Mouse (Mus musculus) layer of hippocampus, adult 9-11 months (tissue): ENCODE results near the gene Tmem110.
A peak's percentile ranks its signal among the peaks of the same experiment; 100 is the strongest.

ENCODE experiments used
- DNase-seq: peaks from one replicate; pipeline ENCODE4 v3.0.0; 2022

Tmem110 gene

DNA sequence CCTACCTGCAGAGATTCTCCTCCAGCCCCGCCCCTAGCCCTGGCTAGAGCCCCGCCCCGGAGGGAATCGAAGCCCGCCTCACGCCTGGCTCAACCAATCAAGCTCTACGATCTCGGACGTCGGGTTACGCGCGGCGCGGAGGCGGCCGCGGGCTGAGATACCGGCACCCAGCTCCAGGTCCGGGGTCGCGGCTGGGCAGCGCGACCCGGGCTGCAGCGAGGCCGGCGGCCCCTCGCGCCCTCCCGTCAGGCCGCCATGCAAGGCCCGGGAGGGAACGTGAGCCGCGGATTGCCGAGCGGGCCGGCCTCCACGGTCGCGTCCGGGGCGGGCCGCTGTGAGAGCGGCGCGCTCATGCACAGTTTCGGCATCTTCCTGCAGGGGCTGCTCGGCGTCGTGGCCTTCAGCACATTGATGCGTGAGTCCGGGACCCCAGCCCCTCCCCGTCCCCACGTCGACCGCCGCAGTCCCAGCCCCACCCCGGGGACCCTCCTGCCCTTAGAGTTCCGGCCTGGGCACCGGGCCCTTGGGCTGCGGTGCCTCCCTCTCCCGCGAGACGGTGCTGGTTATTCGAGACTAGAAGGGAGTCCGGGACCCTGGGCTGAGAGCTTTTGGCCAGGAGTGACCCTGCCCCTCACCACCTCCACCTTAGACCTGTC lies at the start of gene Tmem110:
Gene Tmem110 (plus strand): TSS at position 115 of the 656 bp plus-strand sequence.
- peak; percentile 81 for DNase-seq

DNA sequence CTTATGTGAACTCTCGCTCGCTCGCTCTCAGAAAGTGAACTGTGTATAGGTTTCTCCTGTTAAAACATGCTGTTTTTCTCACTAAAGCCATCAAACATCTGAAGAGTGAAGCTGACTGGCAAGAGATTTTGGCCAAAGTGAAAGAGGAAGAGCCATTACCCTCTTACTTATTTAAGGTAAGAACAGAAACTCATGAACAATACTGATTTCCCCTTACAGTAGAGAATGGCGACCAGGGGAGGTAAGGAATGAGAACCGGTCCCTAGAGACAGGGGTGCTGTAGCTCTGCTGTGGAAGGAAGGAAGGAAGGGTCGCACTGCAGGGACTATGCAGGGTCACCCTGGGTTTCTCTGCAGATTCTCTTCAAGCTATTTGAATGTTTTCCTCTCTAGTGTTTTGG lies 40.8 kb upstream of the Tmem110 start:
- no peak for DNase-seq

- DNase-seq = peak; percentile 15
Observed at GRCm38 (mm10) chr14:30789471-30789870, 35.9 kb upstream of the Tmem110 start.

- no peak for DNase-seq
Observed at GRCm38 (mm10) chr14:30792871-30793270, 32.5 kb upstream of the Tmem110 start.

GRCm38 (mm10) chr14:30801756-30802155 lies 23.6 kb upstream of the Tmem110 start:
- no peak for DNase-seq

- no peak for DNase-seq
Observed at GRCm38 (mm10) chr14:30821136-30821535, 4.3 kb upstream of the Tmem110 start.

- no peak for DNase-seq
Observed at GRCm38 (mm10) chr14:30824456-30824995, 864 bp upstream of the Tmem110 start.

GRCm38 (mm10) chr14:30825021-30825475 lies 342 bp upstream of the Tmem110 start:
- DNase-seq = no peak

DNA sequence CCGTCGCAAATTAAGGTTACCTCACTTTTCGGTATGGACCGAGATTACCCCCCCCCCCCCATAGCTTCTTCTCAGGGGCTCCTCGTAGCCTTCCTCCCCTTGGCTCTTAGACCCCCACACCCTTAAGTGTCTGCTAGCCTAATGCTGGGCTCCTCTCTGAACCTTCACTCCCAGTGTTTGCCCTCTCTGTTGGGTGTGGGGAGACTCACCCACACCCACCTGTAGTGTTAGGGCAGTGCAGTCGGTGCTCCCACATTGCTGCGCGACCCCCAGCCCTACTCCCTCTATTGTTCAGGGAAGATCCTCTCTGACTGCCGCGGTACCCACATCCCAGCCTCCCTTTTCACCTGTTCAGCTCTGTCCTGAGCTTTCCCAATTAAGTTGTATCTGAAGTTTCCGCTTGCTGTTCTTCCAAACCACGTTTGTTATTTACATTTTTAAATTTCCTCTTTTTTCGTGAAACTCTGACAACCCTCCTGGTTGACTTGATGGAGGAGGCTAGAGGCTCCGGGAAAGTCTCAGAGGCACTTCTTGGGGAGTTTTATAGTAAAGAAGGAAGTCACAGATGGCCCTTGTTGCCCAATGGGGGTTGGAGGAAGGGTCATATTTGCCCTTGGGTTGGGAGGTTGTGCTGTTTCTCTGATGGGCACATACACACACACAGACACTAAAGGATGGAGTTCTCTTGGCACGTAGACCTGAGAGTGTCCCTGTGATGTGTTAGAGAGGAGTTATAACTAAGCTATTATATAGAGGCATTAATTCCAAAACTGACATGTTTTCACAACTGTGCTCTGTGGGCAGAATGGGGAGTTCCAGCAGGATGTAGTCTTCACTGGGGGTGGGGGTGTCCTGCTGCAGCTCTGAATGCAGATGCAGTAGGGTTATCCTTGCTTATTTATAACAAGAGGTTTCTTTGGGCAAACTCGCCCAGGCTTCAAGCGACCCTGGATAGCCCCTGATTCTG lies 1.1 kb downstream of the Tmem110 start:
- no peak for DNase-seq

DNA sequence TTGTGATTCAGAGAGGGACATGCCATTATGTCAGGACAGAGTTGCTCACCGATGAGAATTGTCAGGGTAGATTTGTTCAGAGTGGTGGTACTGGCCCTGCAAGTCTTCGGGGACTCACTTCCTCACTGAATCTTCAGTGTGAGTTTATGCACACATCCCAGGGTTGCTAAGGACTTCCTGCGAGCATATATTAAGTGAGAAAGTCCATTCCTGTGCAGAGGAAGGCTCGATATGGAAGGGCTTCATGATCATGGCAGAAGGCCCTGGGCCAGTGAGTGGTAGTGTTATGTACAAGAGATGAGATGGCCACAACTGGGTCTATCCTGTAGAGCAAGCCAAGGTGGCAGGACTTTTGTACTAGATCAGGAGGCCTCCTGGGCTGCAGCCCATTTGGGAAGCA lies 2.1 kb downstream of the Tmem110 start:
- no peak for DNase-seq

GRCm38 (mm10) chr14:30828077-30828476 lies 2.7 kb downstream of the Tmem110 start:
- no peak for DNase-seq

DNA sequence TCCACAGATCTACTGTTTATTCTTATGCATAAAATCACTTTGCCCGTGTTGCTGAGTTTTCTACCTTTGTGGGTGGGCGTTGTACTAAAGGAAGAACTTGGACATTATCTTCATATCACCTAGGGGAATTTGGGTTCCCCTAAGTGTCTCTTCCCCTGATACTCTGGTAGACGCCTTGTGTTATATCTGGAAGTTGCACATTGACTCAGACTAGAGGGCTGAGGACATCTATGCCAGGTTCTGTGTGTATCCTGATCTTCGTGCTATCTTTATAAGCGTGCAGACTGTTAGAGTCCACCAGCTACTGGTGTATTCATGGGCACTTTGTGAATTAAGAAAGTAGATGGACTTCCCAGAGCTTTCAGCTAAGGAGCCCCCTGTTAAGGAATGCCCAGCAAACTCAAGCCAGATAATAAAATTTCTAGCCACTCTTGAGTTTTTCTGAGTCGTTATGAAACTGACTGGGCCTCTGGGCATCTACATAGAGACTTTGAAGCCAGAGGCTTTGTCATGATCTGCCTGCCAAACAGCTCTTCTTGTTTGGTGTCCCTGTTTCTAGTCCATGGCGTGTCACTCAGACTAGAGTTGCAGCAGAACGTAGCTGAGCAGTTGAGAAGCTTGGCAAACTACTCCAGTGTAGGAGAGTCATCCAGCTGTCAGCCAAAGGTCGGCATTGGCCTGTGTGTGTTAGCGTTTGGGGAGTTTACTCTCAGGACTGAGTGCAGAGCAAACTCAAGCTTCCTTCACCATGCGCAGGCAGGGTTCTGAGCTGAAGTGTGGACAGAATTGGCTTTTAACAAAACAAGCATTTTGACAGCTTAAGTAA lies 3.5 kb downstream of the Tmem110 start:
- DNase-seq = no peak

DNA sequence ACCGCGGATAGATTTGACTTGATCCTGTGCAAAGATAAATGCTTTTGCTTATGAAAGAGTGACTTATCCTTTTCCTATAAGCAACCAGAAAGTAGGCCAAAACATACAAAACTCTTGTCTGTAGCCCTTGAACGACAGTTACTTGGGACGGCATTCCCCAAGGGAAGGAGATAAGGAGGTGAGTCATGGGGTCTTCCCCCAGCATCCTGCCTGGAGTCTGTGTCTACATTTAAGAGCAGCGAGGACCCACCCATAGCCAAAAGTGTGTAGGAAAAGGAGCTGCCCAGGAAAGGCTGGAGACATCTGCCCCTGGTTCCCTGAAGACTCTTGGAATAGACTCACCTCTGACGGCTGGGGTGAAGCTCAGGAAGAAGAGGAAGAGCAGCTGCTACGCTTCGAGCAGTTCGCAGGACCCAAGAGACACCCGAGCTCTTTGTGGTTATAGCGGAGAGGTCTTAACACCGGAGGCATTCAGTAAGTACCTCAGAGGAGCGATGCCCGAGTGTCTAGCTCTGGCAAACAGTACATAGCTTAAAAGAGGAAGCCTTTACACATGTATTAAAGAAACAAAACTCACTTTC lies 12.1 kb downstream of the Tmem110 start:
- DNase-seq = no peak

DNA sequence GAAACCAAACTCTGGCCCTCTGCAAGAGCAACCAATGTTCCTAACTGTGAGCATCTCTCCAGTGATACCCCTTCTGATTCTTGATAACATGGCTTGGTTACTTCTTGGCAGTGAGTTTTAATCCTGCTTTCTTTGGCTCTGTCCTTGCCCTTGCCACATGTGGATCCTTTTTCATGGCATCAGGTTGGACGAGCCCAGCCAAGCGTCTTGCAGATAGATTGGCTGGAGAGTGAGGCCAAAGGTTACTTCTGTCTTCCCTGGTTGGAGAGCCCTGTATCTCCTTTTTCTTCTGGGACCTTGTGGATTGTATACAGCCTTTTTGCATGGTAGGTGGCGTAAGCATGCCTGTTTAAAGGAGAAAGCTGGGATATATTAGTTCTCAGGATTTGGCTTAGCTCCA lies 18.3 kb downstream of the Tmem110 start:
- no peak for DNase-seq

DNA sequence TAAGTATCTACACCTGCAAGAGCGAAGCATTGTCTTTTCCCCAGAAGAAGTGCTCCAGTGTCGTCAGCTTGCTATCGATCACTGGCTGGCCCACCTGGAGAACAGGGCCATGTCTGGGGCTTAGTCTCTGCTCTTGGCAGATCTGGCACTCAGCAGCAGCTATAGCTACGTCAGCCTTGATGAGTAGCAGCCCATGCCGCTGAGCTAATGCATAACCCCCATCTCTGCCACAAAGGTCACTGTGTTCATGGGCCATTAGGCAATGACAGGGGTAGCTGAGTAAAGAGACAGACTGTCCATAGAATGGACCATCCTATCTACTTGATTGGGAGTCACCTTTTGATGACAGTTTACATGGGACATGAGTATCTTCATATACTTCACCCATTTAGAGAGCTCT lies 25.1 kb downstream of the Tmem110 start:
- DNase-seq = no peak

DNA sequence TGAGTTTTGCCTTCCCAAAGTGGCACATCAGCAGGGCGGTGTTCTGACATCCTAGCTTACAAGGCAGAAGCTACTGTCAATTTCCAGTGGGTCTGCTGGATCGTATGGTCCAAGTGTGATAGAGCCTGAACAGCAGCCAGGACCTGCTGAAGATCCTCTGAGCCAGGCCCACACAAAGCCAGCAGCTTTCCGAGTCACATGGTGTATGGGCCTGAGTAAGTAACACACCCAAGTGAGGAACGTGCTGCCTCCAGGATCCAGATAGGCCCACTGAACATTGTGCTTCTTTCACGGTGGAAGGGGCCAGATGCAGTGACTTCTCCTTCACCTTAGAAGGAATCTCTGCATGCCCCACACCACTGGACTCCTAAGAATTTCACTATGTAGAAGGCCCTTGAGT lies 26.9 kb downstream of the Tmem110 start:
- DNase-seq = no peak

GRCm38 (mm10) chr14:30855316-30855715 lies 29.9 kb downstream of the Tmem110 start:
- no peak for DNase-seq

DNA sequence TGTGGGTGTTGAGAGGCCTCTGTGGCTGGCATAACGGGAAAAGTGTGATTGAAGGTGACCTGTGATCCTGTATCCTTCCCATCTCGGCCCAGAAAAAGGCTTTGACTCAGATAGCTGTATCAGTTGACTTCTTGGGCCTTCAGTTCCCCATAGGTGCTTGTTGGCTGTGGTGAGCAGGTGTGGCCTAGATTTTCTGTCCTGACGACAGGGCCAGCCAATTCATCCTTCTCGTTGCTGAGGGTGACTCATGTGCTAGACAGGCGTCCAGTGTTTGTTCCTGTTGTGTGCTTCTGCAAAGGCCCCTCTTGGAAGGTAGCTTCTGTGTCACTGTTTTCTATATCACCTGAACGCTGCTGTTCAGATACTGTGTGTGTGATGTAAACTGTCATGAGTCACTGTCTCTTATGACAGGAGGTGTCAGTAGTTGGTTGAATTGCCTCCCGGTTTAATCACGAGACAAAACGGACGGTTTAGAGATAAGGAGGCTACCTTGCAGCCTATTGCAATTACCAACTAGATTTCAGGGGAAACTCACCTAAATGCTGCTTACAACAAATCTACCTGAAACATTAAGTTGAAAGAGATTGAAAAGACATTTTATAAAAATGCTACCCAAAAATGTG lies 31.6 kb downstream of the Tmem110 start:
- DNase-seq = no peak

GRCm38 (mm10) chr14:30857990-30858389 lies 32.6 kb downstream of the Tmem110 start:
- DNase-seq = no peak

DNA sequence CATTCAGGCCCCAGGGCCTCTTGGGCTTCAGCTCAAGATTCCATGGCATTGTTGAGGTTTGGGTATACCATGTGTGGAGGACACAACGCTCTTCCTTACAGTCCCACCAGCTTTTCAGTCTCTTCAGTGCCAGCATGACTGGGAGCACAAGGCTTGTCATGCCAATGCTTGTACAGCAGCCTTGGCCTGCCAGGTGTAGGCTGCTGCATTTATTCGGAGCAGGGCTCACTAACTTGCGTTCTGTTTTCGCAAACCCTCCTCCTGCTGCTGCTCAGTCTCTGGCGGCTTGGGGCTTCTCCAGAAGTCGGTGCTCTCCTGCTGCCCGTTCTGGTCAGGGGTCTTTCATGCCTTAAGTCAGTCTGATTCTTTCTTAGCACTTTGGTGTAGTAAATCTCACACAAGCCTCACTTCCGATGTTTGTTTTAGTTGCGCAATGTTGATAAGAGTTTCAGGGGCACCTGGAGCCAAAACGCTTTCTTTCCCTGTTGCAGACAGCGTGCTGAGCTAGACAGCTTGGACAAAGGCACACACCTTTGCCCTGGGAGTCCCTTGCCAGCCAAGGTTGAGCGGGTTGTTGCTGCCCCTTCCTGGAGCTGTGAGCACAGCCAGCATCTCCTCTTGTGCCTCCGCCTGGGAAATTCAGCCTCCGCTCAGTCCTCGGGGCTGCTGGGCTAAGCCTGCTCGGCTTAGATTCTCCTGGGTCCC lies 36.2 kb downstream of the Tmem110 start:
- no peak for DNase-seq

- no peak for DNase-seq
Observed at GRCm38 (mm10) chr14:30862368-30862767, 37.0 kb downstream of the Tmem110 start.
